Mouse (Mus musculus) lung, embryonic 14.5 days (tissue): ENCODE results near the gene Prkcb. TPM values are rescaled to one million over a fixed set of nuclear protein-coding genes. Genes with fewer than 3 reads are reported as not detected.
A peak's percentile ranks its signal among the peaks of the same experiment; 100 is the strongest.

Source experiments
- ATAC-seq: fragments of 200-750 bp; cut with Nextera tagmentation; 2 replicates; pipeline ENCODE4 v1.8.0; 2017; ENCODE audit warnings: mild to moderate bottlenecking, moderate TSS enrichment, moderate library complexity; ENCODE audit not compliant: insufficient read depth
- DNase-seq: peaks from one replicate; pipeline ENCODE4 v3.0.0-alpha.2; 2015
- H3K27ac ChIP-seq: fragments of 300-500 bp; sonication (generic); 2 replicates; pipeline ENCODE4 v1.5.1; 2014; ENCODE audit warnings: low read depth, mild to moderate bottlenecking, moderate library complexity
- H3K27me3 ChIP-seq: fragments of 300-500 bp; sonication (generic); 2 replicates; pipeline ENCODE4 v1.6.1; 2014; ENCODE audit warnings: low read length, control low read depth; ENCODE audit not compliant: insufficient read depth
- H3K36me3 ChIP-seq: fragments of 300-500 bp; sonication (generic); 2 replicates; pipeline ENCODE4 v1.6.1; 2014; ENCODE audit warnings: control low read depth; ENCODE audit not compliant: insufficient read depth
- H3K4me1 ChIP-seq: fragments of 300-500 bp; sonication (generic); 2 replicates; pipeline ENCODE4 v1.6.1; 2014; ENCODE audit warnings: antibody characterized with exemption, control low read depth; ENCODE audit not compliant: insufficient read depth
- H3K4me2 ChIP-seq: fragments of 300-500 bp; sonication (generic); 2 replicates; pipeline ENCODE4 v1.6.1; 2014; ENCODE audit warnings: mild to moderate bottlenecking
- H3K4me3 ChIP-seq: fragments of 300-500 bp; sonication (generic); 2 replicates; pipeline ENCODE4 v1.5.1; 2014; ENCODE audit warnings: low read depth, low read length
- H3K9ac ChIP-seq: fragments of 300-500 bp; sonication (generic); 2 replicates; pipeline ENCODE4 v1.6.1; 2014
- H3K9me3 ChIP-seq: fragments of 300-500 bp; sonication (generic); 2 replicates; pipeline ENCODE4 v1.6.1; 2016; ENCODE audit warnings: low read depth, low read length, control low read depth
- CTCF ChIP-seq: IDR thresholded peaks from 2 replicates; pipeline ENCODE4 v1.5.1; 2016; ENCODE audit warnings: antibody characterized with exemption, low read depth
- WGBS: fragments of 180-500 bp; shearing (Covaris S2); extraction: QIAGEN DNeasy Blood & Tissue Kit; methylation state at CpG from one replicate; pipeline ENCODE4 v1.1.7; 2014; 5-methylcytosine and 5-hydroxymethylcytosine counted together
- polyA plus RNA-seq: library from polyadenylated mRNA; unstranded; fragments of >200 nt; fragmentation: Nextera tagmentation; extraction: Ambion mirVana; gene quantifications from 2 replicates; pipeline ENCODE4 v1.2.1, GENCODE M21; 2014

Prkcb gene
- polyA plus RNA-seq, 1 experiment from 2014 or later = 9.7 TPM

DNA sequence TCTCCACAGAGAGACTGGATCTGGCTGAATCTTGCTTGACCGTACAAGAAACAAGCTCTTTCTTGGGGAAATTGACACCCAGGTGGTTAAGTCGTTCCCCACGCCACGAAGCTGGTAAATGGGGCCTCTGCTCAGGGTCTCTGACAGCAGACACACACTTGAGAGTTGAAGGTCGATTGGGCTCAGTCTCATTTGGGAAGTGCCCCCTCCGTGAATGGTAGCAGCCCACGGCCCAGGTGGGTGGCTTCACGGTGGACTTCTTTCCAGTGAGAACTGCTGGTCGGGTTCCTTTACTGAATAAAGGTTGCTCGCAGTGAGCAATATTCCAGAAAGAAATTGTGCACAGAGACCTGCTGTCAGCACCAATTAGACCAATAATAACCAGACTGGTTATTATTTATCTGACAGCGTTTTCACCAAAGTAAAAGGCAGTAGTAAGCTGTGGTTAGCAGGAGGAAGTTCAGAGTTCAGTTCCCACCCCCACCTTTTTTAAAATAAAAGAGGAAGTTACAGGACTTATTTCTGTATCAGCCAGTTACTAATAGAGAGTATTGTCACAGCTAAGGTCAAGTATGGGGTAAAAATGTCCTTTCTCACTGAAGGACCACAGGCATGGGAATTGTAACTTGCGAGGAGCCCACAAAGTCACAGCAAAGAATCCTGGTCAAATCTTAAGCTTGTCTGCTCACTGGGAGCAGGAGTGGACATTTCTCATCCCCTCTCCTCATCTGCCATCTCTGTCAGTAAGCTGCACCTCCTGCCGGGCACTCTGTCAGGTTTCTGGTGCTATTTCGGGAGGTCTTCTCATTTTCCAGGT is 21.6 kb downstream of the Prkcb start:
- 57% methylated on average over 14 of the region's 14 CpGs for WGBS
- DNase-seq = no peak

GRCm38 (mm10) chr7:122310726-122311018 is 22.1 kb downstream of the Prkcb start:
- H3K4me2 ChIP-seq = no peak overlapping the region
- TF ChIP-seq CTCF = no peak
- 80% methylated on average over 7 of the region's 7 CpGs for WGBS

More for the DNA sequence above, 21.6 kb downstream of the Prkcb start:
- Histone ChIP-seq H3K4me2 (no peak overlapping the region), H3K4me3 (no peak overlapping the region), H3K9ac (no peak overlapping the region), H3K9me3 (no peaks in the 10 kb centered on the region), H3K4me1 (no peaks in the 10 kb centered on the region), H3K36me3 (no peaks in the 10 kb centered on the region), H3K27ac (no peak overlapping the region), H3K27me3 (no peaks in the 10 kb centered on the region)
- ATAC-seq = no peak
- TF ChIP-seq CTCF = no peak

DNA sequence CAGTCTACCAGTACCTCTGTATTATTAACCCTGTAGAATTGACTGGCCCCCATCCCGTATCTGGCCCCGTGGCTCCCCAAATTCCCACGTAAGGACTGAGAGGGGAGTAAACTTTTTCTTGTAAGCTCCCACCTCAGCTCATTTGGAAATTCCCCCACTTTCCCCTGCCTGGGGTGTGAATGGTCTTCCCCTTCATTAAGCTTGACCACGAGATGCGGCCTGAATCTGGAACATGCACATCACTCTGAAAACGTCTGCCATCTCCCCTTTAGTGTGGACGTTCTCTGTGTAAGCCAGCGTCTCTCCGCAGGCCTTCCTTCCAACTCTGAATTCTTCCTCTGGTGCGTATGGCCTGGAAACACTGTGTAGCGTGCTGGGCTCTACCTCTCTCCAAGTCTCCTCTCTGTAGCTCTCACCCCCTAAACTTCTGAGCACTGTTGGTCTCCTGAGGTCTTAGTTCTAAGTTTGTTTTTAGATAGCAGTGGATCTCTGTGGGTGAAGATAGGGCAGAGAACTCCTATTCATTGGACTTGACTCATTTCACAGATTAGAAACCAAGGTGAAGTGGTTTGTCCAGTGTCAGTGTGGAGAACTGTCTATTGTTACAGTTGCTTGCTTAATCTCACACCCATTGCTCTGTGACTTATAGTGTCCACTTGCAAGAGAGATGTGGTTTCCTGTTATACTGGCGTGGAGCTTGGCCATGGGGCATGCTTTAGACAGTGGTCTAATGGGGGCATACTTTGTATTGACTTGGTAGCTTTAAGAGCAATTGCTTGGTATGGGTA is 25.3 kb downstream of the Prkcb start:
- Histone ChIP-seq H3K4me2 (no peak overlapping the region), H3K27ac (no peak overlapping the region), H3K9me3 (no peaks in the 10 kb centered on the region), H3K4me1 (no peaks in the 10 kb centered on the region), H3K27me3 (no peaks in the 10 kb centered on the region), H3K36me3 (no peaks in the 10 kb centered on the region), H3K4me3 (no peak overlapping the region), H3K9ac (no peak overlapping the region)
- WGBS = 88% methylated on average over 12 of the region's 12 CpGs
- TF ChIP-seq CTCF = no peak
- ATAC-seq = no peak
- no peak for DNase-seq

More at GRCm38 (mm10) chr7:122310726-122311018, 22.1 kb downstream of the Prkcb start:
- H3K4me1 ChIP-seq = no peaks in the 10 kb centered on the region
- H3K9ac ChIP-seq = no peak overlapping the region
- no peaks in the 10 kb centered on the region for H3K36me3 ChIP-seq
- H3K9me3 ChIP-seq = no peaks in the 10 kb centered on the region
- no peak overlapping the region for H3K27ac ChIP-seq
- DNase-seq = no peak
- H3K27me3 ChIP-seq = no peaks in the 10 kb centered on the region
- no peak for ATAC-seq
- H3K4me3 ChIP-seq = no peak overlapping the region

GRCm38 (mm10) chr7:122315720-122316331 is 27.3 kb downstream of the Prkcb start:
- ATAC-seq = no peak
- TF ChIP-seq CTCF = no peak
- Histone ChIP-seq H3K4me3 (no peak overlapping the region), H3K27me3 (no peaks in the 10 kb centered on the region), H3K27ac (no peak overlapping the region), H3K9me3 (no peaks in the 10 kb centered on the region), H3K4me2 (no peak overlapping the region), H3K9ac (no peak overlapping the region), H3K36me3 (no peaks in the 10 kb centered on the region), H3K4me1 (no peaks in the 10 kb centered on the region)
- WGBS = 75% methylated on average over 8 of the region's 8 CpGs
- DNase-seq = no peak

DNA sequence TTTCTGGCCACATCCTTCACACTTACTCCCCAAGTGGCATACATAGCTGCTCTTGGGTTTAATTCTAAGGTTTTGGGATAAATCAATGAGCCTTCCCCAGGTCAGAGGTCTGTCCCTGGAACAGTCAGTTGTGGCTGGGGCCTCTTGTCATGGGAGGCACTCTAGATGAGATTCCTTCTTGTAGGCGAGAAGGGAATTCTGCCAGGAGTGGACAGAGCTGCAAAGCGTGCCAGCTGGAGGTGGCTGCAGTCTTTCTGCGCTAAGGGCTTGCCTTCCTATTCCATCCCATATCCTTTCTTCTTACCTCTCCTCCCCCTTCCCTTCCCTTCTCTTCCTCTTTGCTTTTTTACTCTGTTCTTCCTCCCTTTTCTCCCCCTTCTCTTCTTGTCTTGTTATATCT is 28.1 kb downstream of the Prkcb start:
- no peak overlapping the region for H3K4me3 ChIP-seq
- no peaks in the 10 kb centered on the region for H3K9me3 ChIP-seq
- ATAC-seq (no peak), DNase-seq (peak; percentile 44)
- H3K27ac ChIP-seq = no peak overlapping the region
- H3K4me1 ChIP-seq = no peaks in the 10 kb centered on the region
- no peak for TF ChIP-seq CTCF
- no peaks in the 10 kb centered on the region for H3K27me3 ChIP-seq
- no peak overlapping the region for H3K9ac ChIP-seq
- WGBS = 51% methylated on average over 3 of the region's 3 CpGs
- H3K4me2 ChIP-seq = no peak overlapping the region
- H3K36me3 ChIP-seq = no peaks in the 10 kb centered on the region

- no peaks in the 10 kb centered on the region for H3K36me3 ChIP-seq
- TF ChIP-seq CTCF = no peak
- H3K27me3 ChIP-seq = no peaks in the 10 kb centered on the region
- ATAC-seq (no peak), DNase-seq (no peak)
- H3K4me2 ChIP-seq = no peak overlapping the region
- H3K9me3 ChIP-seq = no peaks in the 10 kb centered on the region
- no peak overlapping the region for H3K9ac ChIP-seq
- no peaks in the 10 kb centered on the region for H3K4me1 ChIP-seq
- no peak overlapping the region for H3K4me3 ChIP-seq
- H3K27ac ChIP-seq = no peak overlapping the region
Measured at GRCm38 (mm10) chr7:122317485-122317884, 28.9 kb downstream of the Prkcb start.

GRCm38 (mm10) chr7:122319566-122319965 is 31.0 kb downstream of the Prkcb start:
- Histone ChIP-seq H3K27me3 (no peaks in the 10 kb centered on the region), H3K9ac (no peak overlapping the region)

More at GRCm38 (mm10) chr7:122319566-122319965, 31.0 kb downstream of the Prkcb start:
- H3K36me3 ChIP-seq = no peaks in the 10 kb centered on the region
- no peak overlapping the region for H3K27ac ChIP-seq
- ATAC-seq = no peak
- H3K9me3 ChIP-seq = no peaks in the 10 kb centered on the region
- 48% methylated on average over 9 of the region's 9 CpGs for WGBS
- H3K4me3 ChIP-seq = no peak overlapping the region
- H3K4me2 ChIP-seq = no peak overlapping the region
- TF ChIP-seq CTCF = no peak
- DNase-seq = no peak
- H3K4me1 ChIP-seq = no peaks in the 10 kb centered on the region
